Mouse (Mus musculus) heart, postnatal 0 days (tissue): ENCODE data around the gene Krtap20-2.

ENCODE experiments used
- CTCF ChIP-seq: IDR thresholded peaks from 2 replicates; pipeline ENCODE4 v1.5.1; 2016; ENCODE audit warnings: antibody characterized with exemption, control low read depth, low read depth
- EP300 ChIP-seq: IDR thresholded peaks from 2 replicates; pipeline ENCODE4 v1.6.1; 2016; ENCODE audit warnings: antibody characterized with exemption, low read depth

DNA sequence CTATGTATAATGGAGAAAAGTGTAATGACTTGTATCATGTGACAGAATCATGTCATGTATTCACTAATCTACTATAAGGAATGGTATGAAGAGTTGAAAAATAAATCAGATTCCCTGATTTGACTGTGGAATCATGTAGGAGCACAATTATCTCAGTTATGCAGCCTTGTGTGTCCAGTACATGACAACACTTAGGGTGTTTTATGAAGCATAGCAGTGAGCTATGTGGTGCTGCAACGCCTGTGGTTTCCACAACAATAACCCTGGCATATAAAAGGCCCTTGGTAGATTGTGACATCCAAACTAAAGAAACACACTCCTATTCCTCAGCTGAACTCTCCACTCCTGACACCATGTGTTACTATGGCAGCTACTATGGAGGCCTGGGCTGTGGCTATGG, at the start of gene Krtap20-2:
- TF ChIP-seq CTCF (no peak), EP300 (no peak)
